Mouse (Mus musculus) ovary, postnatal 10 days (tissue): Measurements from ENCODE around the gene Apobec3.
A peak's percentile ranks its signal among the peaks of the same experiment; 100 is the strongest.
"Not testable (repeated sequence)": the region's sequence is repeated elsewhere in the genome, so short reads cannot be mapped to it uniquely, and the experiment has no call there.

Experiments used
- DNase-seq: peaks from one replicate; pipeline ENCODE4 v3.0.0; 2022; ENCODE audit warnings: low spot score

The Apobec3 gene

GRCm38 (mm10) chr15:79927637-79928122 lies 36.2 kb downstream of the Apobec3 start:
- peak; percentile 85 for DNase-seq

GRCm38 (mm10) chr15:79928316-79928715 lies 36.9 kb downstream of the Apobec3 start:
- no peak for DNase-seq

- no peak for DNase-seq
These were observed 37.3 kb downstream of the Apobec3 start for GRCm38 (mm10) chr15:79928736-79929135.

GRCm38 (mm10) chr15:79929734-79930133 lies 38.3 kb downstream of the Apobec3 start:
- DNase-seq = no peak

GRCm38 (mm10) chr15:79931496-79932141 lies 40.2 kb downstream of the Apobec3 start:
- no peak for DNase-seq

GRCm38 (mm10) chr15:79932323-79932987 lies 41.0 kb downstream of the Apobec3 start:
- peak; percentile 61 for DNase-seq

- no peak for DNase-seq
These were observed 41.7 kb downstream of the Apobec3 start for GRCm38 (mm10) chr15:79933052-79933669.

- DNase-seq = no peak
These were observed 42.4 kb downstream of the Apobec3 start for GRCm38 (mm10) chr15:79933670-79934514.

GRCm38 (mm10) chr15:79934776-79935175 lies 43.3 kb downstream of the Apobec3 start:
- DNase-seq = no peak

GRCm38 (mm10) chr15:79935654-79936373 lies 44.4 kb downstream of the Apobec3 start:
- DNase-seq = no peak

- DNase-seq = no peak
These were observed 44.9 kb downstream of the Apobec3 start for GRCm38 (mm10) chr15:79936374-79936751.

- no peak for DNase-seq
These were observed 47.6 kb downstream of the Apobec3 start for GRCm38 (mm10) chr15:79939020-79939419.

- DNase-seq = not testable (repeated sequence)
These were observed 48.0 kb downstream of the Apobec3 start for GRCm38 (mm10) chr15:79939501-79939900.

- DNase-seq = no peak
These were observed 48.5 kb downstream of the Apobec3 start for GRCm38 (mm10) chr15:79939913-79940312.

GRCm38 (mm10) chr15:79940932-79941331 lies 49.5 kb downstream of the Apobec3 start:
- DNase-seq = no peak

- DNase-seq = no peak
These were observed 51.1 kb downstream of the Apobec3 start for GRCm38 (mm10) chr15:79942541-79942940.

GRCm38 (mm10) chr15:79943584-79943983 lies 52.1 kb downstream of the Apobec3 start:
- no peak for DNase-seq

- DNase-seq = no peak
These were observed 53.5 kb downstream of the Apobec3 start for GRCm38 (mm10) chr15:79944948-79945347.

- DNase-seq = peak; percentile 81
These were observed 54.6 kb downstream of the Apobec3 start for GRCm38 (mm10) chr15:79946022-79946421.

- no peak for DNase-seq
These were observed 55.3 kb downstream of the Apobec3 start for GRCm38 (mm10) chr15:79946790-79947189.

GRCm38 (mm10) chr15:79947681-79948080 lies 56.2 kb downstream of the Apobec3 start:
- DNase-seq = no peak
